Mouse (Mus musculus): ENCODE measurements around the gene Prox2. TPM values are rescaled to one million over a fixed set of nuclear protein-coding genes. Genes with fewer than 3 reads are reported as not detected.

The Prox2 gene
- polyA plus RNA-seq, 1 experiment, result 1.6 TPM

GRCm38 (mm10) chr12:85140036-85140701 lies 29.6 kb upstream of the Prox2 start:
- WGBS, result 47% methylated on average over 18 of the region's 18 CpGs
- Histone ChIP-seq H3K4me1 (ENCODE audit: control insufficient read depth, insufficient read depth, low read length) (peaks cover 8% of the 10 kb centered on the region), H3K27me3 (ENCODE audit: control insufficient read depth, insufficient read depth, low read length) (no peaks in the 10 kb centered on the region), H3K27ac (ENCODE audit: insufficient read depth, low read length) (no peak overlapping the region), H3K4me3 (replicated peaks; ENCODE audit: insufficient read depth, low read depth, low read length) (no peak overlapping the region)
- no peak for DNase-seq
- no peak for TF ChIP-seq CTCF (IDR thresholded peaks at IDR 0.05; ENCODE audit: borderline replicate concordance, insufficient read depth, low read depth, low read length)
- no peak for TF ChIP-seq POLR2A (IDR thresholded peaks at IDR 0.05; ENCODE audit: borderline replicate concordance, insufficient read depth, low read length)

GRCm38 (mm10) chr12:85136627-85137026 lies 26.1 kb upstream of the Prox2 start:
- H3K27me3 ChIP-seq (ENCODE audit: control insufficient read depth, insufficient read depth, low read length), result no peaks in the 10 kb centered on the region
- 66% methylated on average over 4 of the region's 4 CpGs for WGBS
- H3K27ac ChIP-seq (ENCODE audit: insufficient read depth, low read length), result no peak overlapping the region
- H3K4me3 ChIP-seq (replicated peaks; ENCODE audit: insufficient read depth, low read depth, low read length), result no peak overlapping the region
- DNase-seq, result no peak
- TF ChIP-seq POLR2A (IDR thresholded peaks at IDR 0.05; ENCODE audit: borderline replicate concordance, insufficient read depth, low read length) (no peak), CTCF (IDR thresholded peaks at IDR 0.05; ENCODE audit: borderline replicate concordance, insufficient read depth, low read depth, low read length) (no peak)
- H3K4me1 ChIP-seq (ENCODE audit: control insufficient read depth, insufficient read depth, low read length), result peaks cover 8% of the 10 kb centered on the region

- Histone ChIP-seq H3K27me3 (ENCODE audit: control insufficient read depth, insufficient read depth, low read length) (no peaks in the 10 kb centered on the region), H3K27ac (ENCODE audit: insufficient read depth, low read length) (no peak overlapping the region), H3K4me1 (ENCODE audit: control insufficient read depth, insufficient read depth, low read length) (peaks cover 8% of the 10 kb centered on the region), H3K4me3 (replicated peaks; ENCODE audit: insufficient read depth, low read depth, low read length) (no peak overlapping the region)
- no peak for TF ChIP-seq POLR2A (IDR thresholded peaks at IDR 0.05; ENCODE audit: borderline replicate concordance, insufficient read depth, low read length)
- no peak for TF ChIP-seq CTCF (IDR thresholded peaks at IDR 0.05; ENCODE audit: borderline replicate concordance, insufficient read depth, low read depth, low read length)
- peak in 1 of 2 experiments; percentile 39 for DNase-seq
- 43% methylated on average over 19 of the region's 19 CpGs for WGBS
Observed at GRCm38 (mm10) chr12:85135513-85136470, 25.2 kb upstream of the Prox2 start.

- WGBS, result 86% methylated on average over 8 of the region's 8 CpGs
Observed at GRCm38 (mm10) chr12:85134043-85134794, 23.7 kb upstream of the Prox2 start.

GRCm38 (mm10) chr12:85131361-85131760 lies 20.8 kb upstream of the Prox2 start:
- no peak overlapping the region for H3K27ac ChIP-seq (ENCODE audit: insufficient read depth, low read length)
- 76% methylated on average over 6 of the region's 6 CpGs for WGBS
- TF ChIP-seq POLR2A (IDR thresholded peaks at IDR 0.05; ENCODE audit: borderline replicate concordance, insufficient read depth, low read length) (no peak), CTCF (IDR thresholded peaks at IDR 0.05; ENCODE audit: borderline replicate concordance, insufficient read depth, low read depth, low read length) (no peak)
- H3K4me1 ChIP-seq (ENCODE audit: control insufficient read depth, insufficient read depth, low read length), result peaks cover 4% of the 10 kb centered on the region
- no peak for DNase-seq
- H3K4me3 ChIP-seq (replicated peaks; ENCODE audit: insufficient read depth, low read depth, low read length), result no peak overlapping the region
- H3K27me3 ChIP-seq (ENCODE audit: control insufficient read depth, insufficient read depth, low read length), result no peaks in the 10 kb centered on the region

More at GRCm38 (mm10) chr12:85134043-85134794, 23.7 kb upstream of the Prox2 start:
- DNase-seq, result no peak
- H3K4me1 ChIP-seq (ENCODE audit: control insufficient read depth, insufficient read depth, low read length), result peaks cover 8% of the 10 kb centered on the region
- H3K4me3 ChIP-seq (replicated peaks; ENCODE audit: insufficient read depth, low read depth, low read length), result no peak overlapping the region
- no peaks in the 10 kb centered on the region for H3K27me3 ChIP-seq (ENCODE audit: control insufficient read depth, insufficient read depth, low read length)
- TF ChIP-seq POLR2A (IDR thresholded peaks at IDR 0.05; ENCODE audit: borderline replicate concordance, insufficient read depth, low read length) (no peak), CTCF (IDR thresholded peaks at IDR 0.05; ENCODE audit: borderline replicate concordance, insufficient read depth, low read depth, low read length) (no peak)
- H3K27ac ChIP-seq (ENCODE audit: insufficient read depth, low read length), result no peak overlapping the region

- Histone ChIP-seq H3K4me3 (replicated peaks; ENCODE audit: insufficient read depth, low read depth, low read length) (no peak overlapping the region), H3K27me3 (ENCODE audit: control insufficient read depth, insufficient read depth, low read length) (no peaks in the 10 kb centered on the region), H3K4me1 (ENCODE audit: control insufficient read depth, insufficient read depth, low read length) (no peaks in the 10 kb centered on the region; the same call in 1 of the 2 replicates), H3K27ac (ENCODE audit: insufficient read depth, low read length) (no peak overlapping the region)
- TF ChIP-seq CTCF (IDR thresholded peaks at IDR 0.05; ENCODE audit: borderline replicate concordance, insufficient read depth, low read depth, low read length), result no peak
- TF ChIP-seq POLR2A (IDR thresholded peaks at IDR 0.05; ENCODE audit: borderline replicate concordance, insufficient read depth, low read length), result no peak
- 96% methylated on average over 9 of the region's 9 CpGs for WGBS
- no peak for DNase-seq
Observed at GRCm38 (mm10) chr12:85129426-85129978, 18.9 kb upstream of the Prox2 start.

GRCm38 (mm10) chr12:85126986-85127603 lies 16.5 kb upstream of the Prox2 start:
- no peaks in the 10 kb centered on the region; the same call in 1 of the 2 replicates for H3K4me1 ChIP-seq (ENCODE audit: control insufficient read depth, insufficient read depth, low read length)
- no peak for DNase-seq
- H3K4me3 ChIP-seq (replicated peaks; ENCODE audit: insufficient read depth, low read depth, low read length), result no peak overlapping the region
- H3K27ac ChIP-seq (ENCODE audit: insufficient read depth, low read length), result no peak overlapping the region
- H3K27me3 ChIP-seq (ENCODE audit: control insufficient read depth, insufficient read depth, low read length), result no peaks in the 10 kb centered on the region
- TF ChIP-seq CTCF (IDR thresholded peaks at IDR 0.05; ENCODE audit: borderline replicate concordance, insufficient read depth, low read depth, low read length) (no peak), POLR2A (IDR thresholded peaks at IDR 0.05; ENCODE audit: borderline replicate concordance, insufficient read depth, low read length) (no peak)
- WGBS, result 80% methylated on average over 8 of the region's 8 CpGs

Measured in cerebellum, adult 2 months (tissue).